Mouse (Mus musculus): ENCODE measurements around the gene Acy3. TPM values are rescaled to one million over a fixed set of nuclear protein-coding genes. Genes with fewer than 3 reads are reported as not detected.
"Not testable (repeated sequence)": the region's sequence is repeated elsewhere in the genome, so short reads cannot be mapped to it uniquely, and the experiment has no call there.

Gene Acy3
- total and polyA plus RNA-seq, 3 experiments = 5.9 to 12.1 TPM; not detected in 1

- 0 out of 4 replicates have a peak, but pooled peaks cover 0 to 2% of the 10 kb centered on the region in 2 experiments for H3K27me3 ChIP-seq (ENCODE audit: control insufficient read depth in 1 of 2, insufficient read depth in 2 of 2, low read length in 2 of 2)
- no peak for TF ChIP-seq ZMIZ1 (IDR thresholded peaks at IDR 0.05; ENCODE audit: low read depth, low read length)
- no peak for TF ChIP-seq RCOR1 (IDR thresholded peaks at IDR 0.05; ENCODE audit: low read depth, low read length)
Measured at GRCm38 (mm10) chr19:3958470-3958869, 27.9 kb upstream of the Acy3 start, which contains the start of gene Aldh3b3. TSS of gene Aldh3b3 (plus strand) at chr19:3958645.

GRCm38 (mm10) chr19:3959030-3959429 is 27.3 kb upstream of the Acy3 start:
- Histone ChIP-seq H3K9me3 (replicated peaks; ENCODE audit: insufficient read depth, low read length) (no peaks in the 10 kb centered on the region), H3K4me1 (ENCODE audit: control insufficient read depth in 1 of 2, insufficient read depth in 2 of 2, low read length in 2 of 2) (peaks cover 3 to 4% of the 10 kb centered on the region in 2 experiments; a peak in 1 of 4 replicates), H3K27ac (ENCODE audit: control insufficient read depth, low read depth, low read length) (no peak overlapping the region), H3K4me3 (ENCODE audit: control insufficient read depth in 1 of 2, insufficient read depth in 1 of 2, low read depth in 2 of 2, low read length in 2 of 2) (no peak overlapping the region), H3K79me2 (ENCODE audit: control insufficient read depth, insufficient read depth, low read length, poor library complexity) (no peaks in the 10 kb centered on the region), H3K9ac (ENCODE audit: control insufficient read depth, low read depth, low read length, poor library complexity, severe bottlenecking) (no peak overlapping the region), H3K36me3 (ENCODE audit: control insufficient read depth in 1 of 2, insufficient read depth in 2 of 2, low read length in 2 of 2) (0 out of 4 replicates have a peak, but pooled peaks cover 0 to 3% of the 10 kb centered on the region in 2 experiments), H3K27me3 (ENCODE audit: control insufficient read depth in 1 of 2, insufficient read depth in 2 of 2, low read length in 2 of 2) (0 out of 4 replicates have a peak, but pooled peaks cover 0 to 2% of the 10 kb centered on the region in 2 experiments)
- no peak for DNase-seq (ENCODE audit: low read depth, low spot score)
- TF ChIP-seq ZMIZ1 (IDR thresholded peaks at IDR 0.05; ENCODE audit: low read depth, low read length) = no peak
- TF ChIP-seq NRF1 (IDR thresholded peaks at IDR 0.05; ENCODE audit: insufficient read depth, low read depth, low read length, poor library complexity, severe bottlenecking) = no peak
- TF ChIP-seq TAL1 (IDR thresholded peaks at IDR 0.05; ENCODE audit: low read length) = no peak
- no peak for TF ChIP-seq USF1 (IDR thresholded peaks at IDR 0.05; ENCODE audit: low read depth, low read length)
- no peak for TF ChIP-seq NELFE (IDR thresholded peaks at IDR 0.05; ENCODE audit: low read depth, low read length)
- no peak for TF ChIP-seq MAX (IDR thresholded peaks at IDR 0.05; ENCODE audit: low read length)
- no peak for TF ChIP-seq CHD2 (IDR thresholded peaks at IDR 0.05; ENCODE audit: low read length)
- no peak for TF ChIP-seq MYB (IDR thresholded peaks at IDR 0.05; ENCODE audit: low read depth, low read length)
- TF ChIP-seq ZKSCAN1 (IDR thresholded peaks at IDR 0.05; ENCODE audit: low read depth, low read length) = no peak

More at GRCm38 (mm10) chr19:3958470-3958869, 27.9 kb upstream of the Acy3 start, which contains the start of gene Aldh3b3:
- Histone ChIP-seq H3K4me3 (ENCODE audit: control insufficient read depth in 1 of 2, insufficient read depth in 1 of 2, low read depth in 2 of 2, low read length in 2 of 2) (no peak within 1 kb of the TSS), H3K79me2 (ENCODE audit: control insufficient read depth, insufficient read depth, low read length, poor library complexity) (no peaks in the 10 kb centered on the region), H3K27ac (ENCODE audit: control insufficient read depth, low read depth, low read length) (no peak within 1 kb of the TSS), H3K36me3 (ENCODE audit: control insufficient read depth in 1 of 2, insufficient read depth in 2 of 2, low read length in 2 of 2) (0 out of 4 replicates have a peak, but pooled peaks cover 0 to 3% of the 10 kb centered on the region in 2 experiments), H3K9ac (ENCODE audit: control insufficient read depth, low read depth, low read length, poor library complexity, severe bottlenecking) (no peak within 1 kb of the TSS), H3K9me3 (replicated peaks; ENCODE audit: insufficient read depth, low read length) (no peaks in the 10 kb centered on the region), H3K4me1 (ENCODE audit: control insufficient read depth in 1 of 2, insufficient read depth in 2 of 2, low read length in 2 of 2) (peaks cover 3 to 4% of the 10 kb centered on the region in 2 experiments; a peak in 1 of 4 replicates)
- no peak for DNase-seq (ENCODE audit: low read depth, low spot score)

- Histone ChIP-seq H3K9ac (ENCODE audit: control insufficient read depth, low read depth, low read length, poor library complexity, severe bottlenecking) (no peak overlapping the region), H3K9me3 (replicated peaks; ENCODE audit: insufficient read depth, low read length) (no peaks in the 10 kb centered on the region), H3K27ac (ENCODE audit: control insufficient read depth, low read depth, low read length) (no peak overlapping the region), H3K4me3 (ENCODE audit: control insufficient read depth in 1 of 2, insufficient read depth in 1 of 2, low read depth in 2 of 2, low read length in 2 of 2) (no peak overlapping the region), H3K79me2 (ENCODE audit: control insufficient read depth, insufficient read depth, low read length, poor library complexity) (no peaks in the 10 kb centered on the region), H3K27me3 (ENCODE audit: control insufficient read depth in 1 of 2, insufficient read depth in 2 of 2, low read length in 2 of 2) (0 out of 4 replicates have a peak, but pooled peaks cover 0 to 2% of the 10 kb centered on the region in 2 experiments), H3K4me1 (ENCODE audit: control insufficient read depth in 1 of 2, insufficient read depth in 2 of 2, low read length in 2 of 2) (peaks cover 3 to 4% of the 10 kb centered on the region in 2 experiments; a peak in 1 of 4 replicates), H3K36me3 (ENCODE audit: control insufficient read depth in 1 of 2, insufficient read depth in 2 of 2, low read length in 2 of 2) (0 out of 4 replicates have a peak, but pooled peaks cover 0 to 3% of the 10 kb centered on the region in 2 experiments)
- no peak for DNase-seq (ENCODE audit: low read depth, low spot score)
- TF ChIP-seq GABPA (IDR thresholded peaks at IDR 0.05; ENCODE audit: low read depth, low read length) (no peak), GATA1 (IDR thresholded peaks at IDR 0.05; ENCODE audit: low read depth, low read length) (no peak), MYB (IDR thresholded peaks at IDR 0.05; ENCODE audit: low read depth, low read length) (no peak), SIN3A (IDR thresholded peaks at IDR 0.05; ENCODE audit: low read length) (no peak), ELF1 (IDR thresholded peaks at IDR 0.05; ENCODE audit: low read depth, low read length) (no peak), ETS1 (IDR thresholded peaks at IDR 0.05; ENCODE audit: low read depth, low read length) (no peak), NELFE (IDR thresholded peaks at IDR 0.05; ENCODE audit: low read depth, low read length) (no peak), TBP (IDR thresholded peaks at IDR 0.05; ENCODE audit: low read depth, low read length) (no peak), NRF1 (IDR thresholded peaks at IDR 0.05; ENCODE audit: insufficient read depth, low read depth, low read length, poor library complexity, severe bottlenecking) (no peak), CTCF (IDR thresholded peaks at IDR 0.05 in 2 of 3, conservative IDR thresholded peaks at IDR 0.05 in 1 of 3; ENCODE audit: control insufficient read depth in 1 of 3, insufficient read depth in 1 of 3, low read depth in 2 of 3, low read length in 3 of 3, poor library complexity in 1 of 3, severe bottlenecking in 1 of 3) (no peak), MAZ (IDR thresholded peaks at IDR 0.05; ENCODE audit: low read depth, low read length) (no peak), POLR2AphosphoS5 (IDR thresholded peaks at IDR 0.05; ENCODE audit: borderline replicate concordance, low read depth, low read length) (no peak), CHD1 (IDR thresholded peaks at IDR 0.05; ENCODE audit: low read depth, low read length) (no peak), SMC3 (IDR thresholded peaks at IDR 0.05; ENCODE audit: low read depth, low read length) (no peak)
Measured at GRCm38 (mm10) chr19:3960211-3960610, 26.2 kb upstream of the Acy3 start.

GRCm38 (mm10) chr19:3961805-3962204 is 24.6 kb upstream of the Acy3 start:
- not testable (repeated sequence) for H3K27me3 ChIP-seq (ENCODE audit: control insufficient read depth in 1 of 2, insufficient read depth in 2 of 2, low read length in 2 of 2); H3K27ac ChIP-seq (ENCODE audit: control insufficient read depth, low read depth, low read length); H3K36me3 ChIP-seq (ENCODE audit: control insufficient read depth in 1 of 2, insufficient read depth in 2 of 2, low read length in 2 of 2); H3K9me3 ChIP-seq (replicated peaks; ENCODE audit: insufficient read depth, low read length); H3K4me1 ChIP-seq (ENCODE audit: control insufficient read depth in 1 of 2, insufficient read depth in 2 of 2, low read length in 2 of 2); DNase-seq (ENCODE audit: low read depth, low spot score); H3K79me2 ChIP-seq (ENCODE audit: control insufficient read depth, insufficient read depth, low read length, poor library complexity); H3K9ac ChIP-seq (ENCODE audit: control insufficient read depth, low read depth, low read length, poor library complexity, severe bottlenecking); H3K4me3 ChIP-seq (ENCODE audit: control insufficient read depth in 1 of 2, insufficient read depth in 1 of 2, low read depth in 2 of 2, low read length in 2 of 2)

Data from MEL (cell line).